Mouse (Mus musculus): ENCODE data around the gene Srarp.

The Srarp gene

GRCm38 (mm10) chr4:141423691-141424431, 12.0 kb downstream of the Srarp start:
- no peak for DNase-seq

GRCm38 (mm10) chr4:141423288-141423687, 12.6 kb downstream of the Srarp start:
- no peak for DNase-seq

- DNase-seq: no peak
Observed at GRCm38 (mm10) chr4:141422841-141423240, 13.1 kb downstream of the Srarp start.

GRCm38 (mm10) chr4:141421423-141421822, 14.5 kb downstream of the Srarp start:
- DNase-seq: no peak

GRCm38 (mm10) chr4:141420886-141421285, 15.0 kb downstream of the Srarp start:
- no peak for DNase-seq

- DNase-seq: no peak
Observed at GRCm38 (mm10) chr4:141420192-141420829, 15.6 kb downstream of the Srarp start, which contains the start of gene Hspb7. TSS of gene Hspb7 (plus strand) at chr4:141420779.

GRCm38 (mm10) chr4:141419398-141420191, 16.3 kb downstream of the Srarp start:
- DNase-seq: no peak

- DNase-seq: no peak
Observed at GRCm38 (mm10) chr4:141415924-141416323, 20.0 kb downstream of the Srarp start, which contains the start of gene Clcnkb. TSS of gene Clcnkb (minus strand) at chr4:141416014.

- no peak for DNase-seq
Observed at GRCm38 (mm10) chr4:141411430-141411992, 24.4 kb downstream of the Srarp start.

- DNase-seq: no peak
Observed at GRCm38 (mm10) chr4:141408577-141408976, 27.3 kb downstream of the Srarp start.

GRCm38 (mm10) chr4:141406516-141407299, 29.2 kb downstream of the Srarp start:
- no peak for DNase-seq

- no peak for DNase-seq
Observed at GRCm38 (mm10) chr4:141405314-141405622, 30.6 kb downstream of the Srarp start.

GRCm38 (mm10) chr4:141404518-141405313, 31.2 kb downstream of the Srarp start:
- peak; percentile 88 for DNase-seq

GRCm38 (mm10) chr4:141400171-141400570, 35.7 kb downstream of the Srarp start:
- no peak for DNase-seq

GRCm38 (mm10) chr4:141398545-141398944, 37.4 kb downstream of the Srarp start, which contains the start of gene Clcnka:
TSS of gene Clcnka (minus strand) at chr4:141398724.
- DNase-seq: no peak

GRCm38 (mm10) chr4:141397861-141398260, 38.0 kb downstream of the Srarp start:
- DNase-seq: no peak

- DNase-seq: no peak
Observed at GRCm38 (mm10) chr4:141394751-141395150, 41.2 kb downstream of the Srarp start.

GRCm38 (mm10) chr4:141391293-141391692, 44.6 kb downstream of the Srarp start:
- DNase-seq: no peak

- no peak for DNase-seq
Observed at GRCm38 (mm10) chr4:141389366-141390150, 46.3 kb downstream of the Srarp start.

GRCm38 (mm10) chr4:141387933-141388332, 48.0 kb downstream of the Srarp start:
- no peak for DNase-seq
